Mouse (Mus musculus) liver, embryonic 13.5 days (tissue): ENCODE results near the gene Fat1. TPM values are rescaled to one million over a fixed set of nuclear protein-coding genes. Genes with fewer than 3 reads are reported as not detected.

ENCODE experiments used
- ATAC-seq: fragments of 200-750 bp; cut with Nextera tagmentation; 2 replicates; pipeline ENCODE4 v1.8.0; 2017; ENCODE audit warnings: low read depth, mild to moderate bottlenecking, moderate number of reproducible peaks, moderate library complexity
- DNase-seq: peaks from one replicate; pipeline ENCODE4 v3.0.0; 2022
- H3K27ac ChIP-seq: fragments of 300-500 bp; sonication (generic); 2 replicates; pipeline ENCODE4 v1.5.1; 2015; ENCODE audit warnings: moderate library complexity, mild to moderate bottlenecking, inconsistent platforms
- H3K27me3 ChIP-seq: fragments of 300-500 bp; sonication (generic); 2 replicates; pipeline ENCODE4 v1.6.1; 2015; ENCODE audit warnings: mild to moderate bottlenecking, inconsistent platforms
- H3K36me3 ChIP-seq: fragments of 300-500 bp; sonication (generic); 2 replicates; pipeline ENCODE4 v1.6.1; 2015; ENCODE audit warnings: mild to moderate bottlenecking, inconsistent platforms
- H3K4me1 ChIP-seq: fragments of 300-500 bp; sonication (generic); replicated peaks from 2 replicates; pipeline ENCODE4 v1.6.1; 2015; ENCODE audit warnings: inconsistent platforms
- H3K4me2 ChIP-seq: fragments of 300-500 bp; sonication (generic); 2 replicates; pipeline ENCODE4 v1.6.1; 2015; ENCODE audit warnings: inconsistent platforms, mild to moderate bottlenecking, moderate library complexity
- H3K4me3 ChIP-seq: fragments of 300-500 bp; sonication (generic); replicated peaks from 2 replicates; pipeline ENCODE4 v1.5.1; 2015; ENCODE audit warnings: mild to moderate bottlenecking, inconsistent platforms
- H3K9ac ChIP-seq: fragments of 300-500 bp; sonication (generic); 2 replicates; pipeline ENCODE4 v1.6.1; 2015; ENCODE audit warnings: mild to moderate bottlenecking, inconsistent platforms
- H3K9me3 ChIP-seq: fragments of 300-500 bp; sonication (generic); replicated peaks from 2 replicates; pipeline ENCODE4 v1.6.1; 2016; ENCODE audit warnings: inconsistent platforms
- WGBS: fragments of 180-500 bp; shearing (Covaris S2); methylation state at CpG from one replicate; pipeline ENCODE4 v1.1.7; 2015; ENCODE audit not compliant: insufficient replicate concordance; 5-methylcytosine and 5-hydroxymethylcytosine counted together
- polyA plus RNA-seq: library from polyadenylated mRNA; unstranded; fragments of >200 nt; fragmentation: Nextera tagmentation; extraction: Ambion mirVana; gene quantifications from 2 replicates; pipeline ENCODE4 v1.2.1, GENCODE M21; 2015

The Fat1 gene
- polyA plus RNA-seq, 1 experiment from 2014 or later: 0.84 TPM

GRCm38 (mm10) chr8:45070949-45071348, 135.7 kb downstream of the Fat1 start:
- WGBS: 67% methylated on average over 8 of the region's 8 CpGs
- Histone ChIP-seq H3K9ac (no peak overlapping the region), H3K36me3 (no peaks in the 10 kb centered on the region), H3K4me2 (no peak overlapping the region), H3K4me3 (no peak overlapping the region), H3K9me3 (no peaks in the 10 kb centered on the region), H3K27ac (no peak overlapping the region), H3K27me3 (no peaks in the 10 kb centered on the region), H3K4me1 (no peaks in the 10 kb centered on the region)
- ATAC-seq (no peak), DNase-seq (no peak)

DNA sequence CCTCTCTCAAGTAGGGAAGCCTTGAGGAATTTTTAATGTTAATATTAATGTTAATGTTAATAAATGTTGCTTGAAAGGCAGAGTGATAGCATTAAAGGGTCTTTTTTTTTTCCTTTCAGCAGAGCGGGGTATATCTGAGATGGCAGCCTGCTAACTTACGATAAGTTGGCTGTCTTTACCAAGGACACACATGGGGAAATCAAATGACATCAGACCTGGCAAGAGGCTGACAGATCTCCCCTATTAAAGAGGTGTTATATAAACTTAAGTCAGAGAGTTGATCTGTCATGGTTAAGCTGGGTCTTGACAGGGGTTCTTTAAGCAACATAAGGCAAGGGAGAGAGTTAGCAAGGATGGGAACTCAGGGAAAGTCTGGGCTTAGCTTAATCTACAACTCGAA, 145.6 kb downstream of the Fat1 start:
- WGBS: 72% methylated on average over 3 of the region's 3 CpGs
- Histone ChIP-seq H3K4me3 (no peak overlapping the region), H3K9ac (no peak overlapping the region), H3K4me1 (no peaks in the 10 kb centered on the region), H3K9me3 (no peaks in the 10 kb centered on the region), H3K27me3 (no peaks in the 10 kb centered on the region), H3K4me2 (no peak overlapping the region), H3K27ac (no peak overlapping the region), H3K36me3 (no peaks in the 10 kb centered on the region)
- DNase-seq: no peak
- no peak for ATAC-seq

GRCm38 (mm10) chr8:45093599-45093998, 158.4 kb downstream of the Fat1 start:
- no peaks in the 10 kb centered on the region for H3K36me3 ChIP-seq
- H3K27ac ChIP-seq: no peak overlapping the region
- no peak for ATAC-seq
- H3K9ac ChIP-seq: no peak overlapping the region
- no peaks in the 10 kb centered on the region for H3K9me3 ChIP-seq
- no peaks in the 10 kb centered on the region for H3K27me3 ChIP-seq
- no peak overlapping the region for H3K4me3 ChIP-seq
- H3K4me2 ChIP-seq: no peak overlapping the region
- no peak for DNase-seq
- WGBS: 49% methylated on average over 3 of the region's 3 CpGs
- no peaks in the 10 kb centered on the region for H3K4me1 ChIP-seq

Other genes with a start within 250 kb of the Fat1 start
- gene Mtnr1a, start 133.7 kb downstream of the Fat1 start, polyA plus RNA-seq: not detected in 2 replicates